Mouse (Mus musculus) MEL (cell line): ENCODE results near the gene Jpt1. TPM values are rescaled to one million over a fixed set of nuclear protein-coding genes. Genes with fewer than 3 reads are reported as not detected.

Source experiments
- DNase-seq: peaks from one replicate; pipeline ENCODE4 v3.0.0; 2011; ENCODE audit warnings: low read depth, low spot score
- H3K27ac ChIP-seq: 2 replicates; pipeline ENCODE4 v1.5.1; 2012; ENCODE audit warnings: low read depth, mild to moderate bottlenecking, control low read depth, low read length, moderate library complexity; ENCODE audit not compliant: control insufficient read depth
- H3K27me3 ChIP-seq, 2 experiments: fragments of 150-350 bp in 1 of 2; sonication (generic) in 1 of 2; 2 replicates each; pipeline ENCODE4 v1.6.1; 2012; ENCODE audit warnings: low read length in 2 of 2, mild to moderate bottlenecking in 2 of 2, improper control_type of control experiment in 1 of 2, moderate library complexity in 1 of 2; ENCODE audit not compliant: insufficient read depth in 2 of 2, control insufficient read depth in 1 of 2
- H3K36me3 ChIP-seq, 2 experiments: 2 replicates each; pipeline ENCODE4 v1.6.1; 2012 to 2014; ENCODE audit warnings: low read length in 2 of 2, improper control_type of control experiment in 1 of 2, inconsistent platforms in 1 of 2, mild to moderate bottlenecking in 1 of 2; ENCODE audit not compliant: insufficient read depth in 2 of 2, control insufficient read depth in 1 of 2
- H3K4me1 ChIP-seq, 2 experiments: fragments of 150-350 bp in 1 of 2; sonication (generic) in 1 of 2; 2 replicates each; pipeline ENCODE4 v1.6.1; 2012; ENCODE audit warnings: low read length in 2 of 2, improper control_type of control experiment in 1 of 2, mild to moderate bottlenecking in 1 of 2; ENCODE audit not compliant: insufficient read depth in 2 of 2, control insufficient read depth in 1 of 2
- H3K4me3 ChIP-seq, 2 experiments: fragments of 150-350 bp in 1 of 2; sonication (generic) in 1 of 2; 2 replicates each; pipeline ENCODE4 v1.5.1; 2012; ENCODE audit warnings: low read depth in 2 of 2, low read length in 2 of 2, mild to moderate bottlenecking in 2 of 2, moderate library complexity in 2 of 2, control low read depth in 1 of 2, improper control_type of control experiment in 1 of 2; ENCODE audit not compliant: control insufficient read depth in 1 of 2, insufficient read depth in 1 of 2
- H3K79me2 ChIP-seq: 2 replicates; pipeline ENCODE4 v1.6.1; 2012; ENCODE audit warnings: mild to moderate bottlenecking, low read length, moderate library complexity; ENCODE audit not compliant: control insufficient read depth, poor library complexity, insufficient read depth
- H3K9ac ChIP-seq: 2 replicates; pipeline ENCODE4 v1.6.1; 2012; ENCODE audit warnings: low read depth, mild to moderate bottlenecking, control low read depth, low read length, moderate library complexity; ENCODE audit not compliant: control insufficient read depth, poor library complexity, severe bottlenecking
- H3K9me3 ChIP-seq: fragments of 150-350 bp; sonication (generic); replicated peaks from 2 replicates; pipeline ENCODE4 v1.6.1; 2012; ENCODE audit warnings: mild to moderate bottlenecking, low read length, improper control_type of control experiment, moderate library complexity; ENCODE audit not compliant: insufficient read depth
- BHLHE40 ChIP-seq: IDR thresholded peaks from 2 replicates; pipeline ENCODE4 v1.6.1; 2012; ENCODE audit warnings: low read depth, mild to moderate bottlenecking, inconsistent platforms, low read length, improper control_type of control experiment, borderline replicate concordance
- CHD2 ChIP-seq: IDR thresholded peaks from 2 replicates; pipeline ENCODE4 v1.6.1; 2011; ENCODE audit warnings: low read length, improper control_type of control experiment
- ELF1 ChIP-seq: IDR thresholded peaks from 2 replicates; pipeline ENCODE4 v1.6.1; 2014; ENCODE audit warnings: low read depth, mild to moderate bottlenecking, inconsistent platforms, low read length, improper control_type of control experiment, moderate library complexity
- ETS1 ChIP-seq: IDR thresholded peaks from 2 replicates; pipeline ENCODE4 v1.6.1; 2012; ENCODE audit warnings: low read depth, mild to moderate bottlenecking, inconsistent platforms, low read length, improper control_type of control experiment, moderate library complexity
- GATA1 ChIP-seq: IDR thresholded peaks from 2 replicates; pipeline ENCODE4 v1.6.1; 2011; ENCODE audit warnings: low read depth, low read length, improper control_type of control experiment
- HCFC1 ChIP-seq: IDR thresholded peaks from 2 replicates; pipeline ENCODE4 v1.6.1; 2012; ENCODE audit warnings: low read depth, mild to moderate bottlenecking, inconsistent platforms, low read length, improper control_type of control experiment, moderate library complexity
- JUND ChIP-seq: IDR thresholded peaks from 2 replicates; pipeline ENCODE4 v1.6.1; 2011; ENCODE audit warnings: low read depth, mild to moderate bottlenecking, improper control_type of control experiment, low read length
- KAT2A ChIP-seq: conservative IDR thresholded peaks from 2 replicates; pipeline ENCODE4 v1.6.1; 2012; ENCODE audit warnings: low read depth, low read length, improper control_type of control experiment, inconsistent platforms
- MAFK ChIP-seq: IDR thresholded peaks from 2 replicates; pipeline ENCODE4 v1.6.1; 2011; ENCODE audit warnings: low read depth, mild to moderate bottlenecking, low read length, improper control_type of control experiment, borderline replicate concordance
- MAX ChIP-seq: IDR thresholded peaks from 2 replicates; pipeline ENCODE4 v1.6.1; 2011; ENCODE audit warnings: low read length, improper control_type of control experiment
- MAZ ChIP-seq: IDR thresholded peaks from 2 replicates; pipeline ENCODE4 v1.6.1; 2012; ENCODE audit warnings: low read depth, mild to moderate bottlenecking, inconsistent platforms, low read length, improper control_type of control experiment
- MXI1 ChIP-seq: IDR thresholded peaks from 2 replicates; pipeline ENCODE4 v1.6.1; 2011; ENCODE audit warnings: mild to moderate bottlenecking, low read depth, low read length, improper control_type of control experiment
- MYB ChIP-seq: IDR thresholded peaks from 2 replicates; pipeline ENCODE4 v1.6.1; 2011; ENCODE audit warnings: mild to moderate bottlenecking, low read depth, low read length, improper control_type of control experiment
- NRF1 ChIP-seq: IDR thresholded peaks from 2 replicates; pipeline ENCODE4 v1.6.1; 2014; ENCODE audit warnings: low read depth, mild to moderate bottlenecking, inconsistent platforms, low read length, improper control_type of control experiment, moderate library complexity; ENCODE audit not compliant: poor library complexity, insufficient read depth, severe bottlenecking
- POLR2A ChIP-seq, 2 experiments: IDR thresholded peaks; 2 replicates each; pipeline ENCODE4 v1.6.1; 2011 to 2012; ENCODE audit warnings: low read length in 2 of 2, mild to moderate bottlenecking in 2 of 2, control low read depth in 1 of 2, improper control_type of control experiment in 1 of 2, low read depth in 1 of 2, moderate library complexity in 1 of 2; ENCODE audit not compliant: control insufficient read depth in 1 of 2, insufficient read depth in 1 of 2, poor library complexity in 1 of 2
- POLR2AphosphoS2 ChIP-seq: IDR thresholded peaks from 2 replicates; pipeline ENCODE4 v1.6.1; 2011; ENCODE audit warnings: low read length, improper control_type of control experiment
- POLR2AphosphoS5 ChIP-seq: IDR thresholded peaks from 2 replicates; pipeline ENCODE4 v1.6.1; 2012; ENCODE audit warnings: low read depth, borderline replicate concordance, mild to moderate bottlenecking, inconsistent platforms, low read length, moderate library complexity, mixed read lengths
- RCOR1 ChIP-seq: IDR thresholded peaks from 2 replicates; pipeline ENCODE4 v1.6.1; 2012; ENCODE audit warnings: low read depth, mild to moderate bottlenecking, inconsistent platforms, low read length, improper control_type of control experiment
- SIN3A ChIP-seq: IDR thresholded peaks from 2 replicates; pipeline ENCODE4 v1.6.1; 2012; ENCODE audit warnings: low read length, improper control_type of control experiment, inconsistent platforms
- SMC3 ChIP-seq: IDR thresholded peaks from 2 replicates; pipeline ENCODE4 v1.6.1; 2011; ENCODE audit warnings: low read depth, low read length, improper control_type of control experiment
- TAL1 ChIP-seq: IDR thresholded peaks from 2 replicates; pipeline ENCODE4 v1.6.1; 2012; ENCODE audit warnings: mild to moderate bottlenecking, inconsistent platforms, low read length, moderate library complexity, mixed read lengths
- TBP ChIP-seq: IDR thresholded peaks from 2 replicates; pipeline ENCODE4 v1.8.0; 2011; ENCODE audit warnings: low read depth, low read length, improper control_type of control experiment
- TCF12 ChIP-seq: IDR thresholded peaks from 2 replicates; pipeline ENCODE4 v1.6.1; 2014; ENCODE audit warnings: low read depth, mild to moderate bottlenecking, inconsistent platforms, low read length, improper control_type of control experiment, moderate library complexity
- ZKSCAN1 ChIP-seq: IDR thresholded peaks from 2 replicates; pipeline ENCODE4 v1.6.1; 2012; ENCODE audit warnings: low read depth, mild to moderate bottlenecking, inconsistent platforms, low read length, improper control_type of control experiment, moderate library complexity
- ZMIZ1 ChIP-seq: IDR thresholded peaks from 2 replicates; pipeline ENCODE4 v1.6.1; 2012; ENCODE audit warnings: low read depth, mild to moderate bottlenecking, inconsistent platforms, low read length, improper control_type of control experiment, moderate library complexity
- ZNF384 ChIP-seq: IDR thresholded peaks from 2 replicates; pipeline ENCODE4 v1.6.1; 2012; ENCODE audit warnings: low read depth, mild to moderate bottlenecking, inconsistent platforms, low read length, improper control_type of control experiment
- polyA plus RNA-seq, 2 experiments: library from polyadenylated mRNA; stranded (reverse) in 1 of 2; unstranded in 1 of 2; fragments of >175 nt in 1 of 2; fragments of >200 nt in 1 of 2; gene quantifications; 2 replicates each; pipeline versions ENCODE4 v1.2.1 to v1.2.4; 2012; ENCODE audit warnings: low replicate concordance in 2 of 2, low read depth in 1 of 2; ENCODE audit not compliant: insufficient read length in 2 of 2, insufficient read depth in 1 of 2, missing spikeins in 1 of 2
- total RNA-seq: library from RNA; depleted of rRNA; stranded (reverse); fragments of 300-350 nt; gene quantifications from 2 replicates; pipeline ENCODE4 v1.2.3, GENCODE M21; 2012

Gene Jpt1
- total and polyA plus RNA-seq, 3 experiments = 353 to 382 TPM; not detected in 1

GRCm38 (mm10) chr11:115513271-115514237 lies 633 bp downstream of the Jpt1 start:
- no peaks in the 10 kb centered on the region for H3K9me3 ChIP-seq
- peak overlapping the region; percentile 86 for H3K27ac ChIP-seq
- H3K79me2 ChIP-seq = peaks cover 55% of the 10 kb centered on the region
- H3K27me3 ChIP-seq = no peaks in the 10 kb centered on the region
- peaks cover 29 to 40% of the 10 kb centered on the region in 2 experiments for H3K4me1 ChIP-seq
- H3K9ac ChIP-seq = peak overlapping the region; percentile 96
- H3K36me3 ChIP-seq = peaks cover 4 to 38% of the 10 kb centered on the region in 2 experiments; a peak in 3 of 4 replicates
- DNase-seq = peak; percentile 72
- H3K4me3 ChIP-seq = peak overlapping the region; percentile 78 to 96
- no peak; the same call in none of the 2 replicates for TF ChIP-seq MXI1
- peak; percentile 44; the same call in 1 of the 2 replicates for TF ChIP-seq MAZ
- TF ChIP-seq MYB = no peak
- TF ChIP-seq BHLHE40 = no peak
- peak; percentile 37; the same call in 1 of the 2 replicates for TF ChIP-seq MAX
- TF ChIP-seq ZKSCAN1 = no peak
- no peak for TF ChIP-seq GATA1
- TF ChIP-seq ELF1 = no peak
- peak; percentile 14; the same call in 1 of the 2 replicates for TF ChIP-seq POLR2AphosphoS2
- no peak for TF ChIP-seq RCOR1
- peak; percentile 33; the same call in 1 of the 2 replicates for TF ChIP-seq NRF1
- TF ChIP-seq ZMIZ1 = no peak

DNA sequence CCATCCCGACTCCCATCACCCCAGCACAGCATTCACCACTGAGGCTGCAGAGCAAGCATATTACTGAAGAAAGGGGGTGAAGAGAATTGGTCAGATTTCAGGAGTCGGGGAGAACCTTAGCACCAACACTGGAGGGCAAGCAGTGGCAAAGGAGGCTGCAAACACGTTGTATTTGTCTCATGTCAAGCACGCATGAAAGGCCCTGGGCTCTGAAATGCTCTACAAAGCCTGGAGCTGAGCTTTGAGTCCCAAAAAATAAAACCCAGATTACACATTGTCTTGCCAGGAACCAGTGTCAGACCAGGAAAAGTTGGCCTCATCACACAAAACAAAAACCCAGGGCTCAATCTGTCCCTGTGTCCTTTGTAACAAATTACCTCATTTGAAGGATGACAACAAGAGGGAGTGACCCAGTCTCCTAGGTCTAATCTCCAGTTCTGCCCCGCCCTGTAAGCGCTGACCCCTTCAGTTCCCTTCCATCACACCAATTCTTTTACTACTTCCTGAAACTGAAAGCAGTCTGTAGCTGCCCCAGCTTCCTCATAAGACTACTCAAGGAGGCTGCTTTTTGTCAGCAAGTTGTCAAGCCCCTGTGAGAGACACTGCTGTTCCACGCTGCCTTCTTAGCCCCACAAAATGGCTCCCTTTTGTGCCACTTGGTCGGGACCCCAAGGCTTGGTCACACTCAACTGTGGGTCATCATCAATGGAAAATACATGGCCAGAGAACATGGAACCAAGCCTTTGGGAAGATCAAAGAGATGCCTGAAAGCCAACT lies 1.6 kb downstream of the Jpt1 start:
- Histone ChIP-seq H3K4me3 (peak overlapping the region; percentile 78 to 96), H3K4me1 (peaks cover 37 to 49% of the 10 kb centered on the region in 2 experiments), H3K79me2 (peaks cover 64% of the 10 kb centered on the region), H3K9ac (peak overlapping the region; percentile 96), H3K9me3 (no peaks in the 10 kb centered on the region), H3K27ac (peak overlapping the region; percentile 86), H3K27me3 (no peaks in the 10 kb centered on the region), H3K36me3 (peaks cover 4 to 47% of the 10 kb centered on the region in 2 experiments; a peak in 3 of 4 replicates)
- peak; percentile 93 for DNase-seq
- TF ChIP-seq MAFK = 0 out of 2 replicates have a peak, but pooled peaks have one; percentile 13
- no peak for TF ChIP-seq POLR2AphosphoS5
- TF ChIP-seq HCFC1 = peak; percentile 67; the same call in 1 of the 2 replicates
- no peak for TF ChIP-seq CHD2
- peak; percentile 75 for TF ChIP-seq MAX
- TF ChIP-seq MXI1 = peak; percentile 90
- no peak for TF ChIP-seq BHLHE40
- TF ChIP-seq TCF12 = peak; percentile 61
- TF ChIP-seq POLR2AphosphoS2 = no peak
- TF ChIP-seq RCOR1 = no peak
- peak; percentile 90 for TF ChIP-seq SIN3A
- TF ChIP-seq JUND = no peak
- TF ChIP-seq POLR2A (IDR thresholded peaks at IDR 0.05; ENCODE audit: control insufficient read depth in 1 of 2, insufficient read depth in 1 of 2, low read depth in 1 of 2, low read length in 2 of 2, poor library complexity in 1 of 2) = peak; percentile 31 to 43; a peak in 2 of 4 replicates
- no peak; the same call in 1 of the 2 replicates for TF ChIP-seq SMC3
- peak; percentile 81 for TF ChIP-seq TBP
- peak; percentile 71; the same call in 1 of the 2 replicates for TF ChIP-seq ETS1
- TF ChIP-seq ZNF384 = no peak
- TF ChIP-seq TAL1 = no peak
- peak; percentile 65; the same call in 1 of the 2 replicates for TF ChIP-seq MAZ
- peak; percentile 82 for TF ChIP-seq ELF1
- 0 out of 2 replicates have a peak, but pooled peaks have one; percentile 25 for TF ChIP-seq GATA1
- no peak for TF ChIP-seq KAT2A
